Mouse (Mus musculus) megakaryocyte, embryonic 14.5 days (primary cell): ENCODE data around the gene Marc2. TPM values are rescaled to one million over a fixed set of nuclear protein-coding genes. Genes with fewer than 3 reads are reported as not detected.

Experiments used
- H3K27me3 ChIP-seq: replicated peaks from 2 replicates; pipeline ENCODE3; 2012; ENCODE audit warnings: inconsistent platforms
- H3K36me3 ChIP-seq: replicated peaks from 2 replicates; pipeline ENCODE3; 2012; ENCODE audit warnings: low read length, inconsistent platforms, mixed read lengths
- H3K4me1 ChIP-seq: 2 replicates; pipeline ENCODE4 v1.6.1; 2012; ENCODE audit warnings: inconsistent platforms
- H3K4me3 ChIP-seq: replicated peaks from 2 replicates; pipeline ENCODE3; 2012; ENCODE audit warnings: moderate library complexity, mild to moderate bottlenecking, inconsistent platforms
- H3K9me3 ChIP-seq: 2 replicates; pipeline ENCODE4 v1.6.1; 2012; ENCODE audit warnings: inconsistent platforms
- FLI1 ChIP-seq: IDR thresholded peaks from 2 replicates; pipeline ENCODE4 v1.6.1; 2012; ENCODE audit warnings: low read length, inconsistent platforms, mixed read lengths
- GATA1 ChIP-seq: IDR thresholded peaks from 3 replicates; pipeline ENCODE4 v1.6.1; 2012; ENCODE audit warnings: mixed read lengths, low read length, inconsistent platforms, borderline replicate concordance
- polyA plus RNA-seq: library from polyadenylated mRNA; stranded (reverse); fragments of >175 nt; gene quantifications from 2 replicates; pipeline ENCODE4 v1.2.3, GENCODE M21; 2012; ENCODE audit warnings: low replicate concordance; ENCODE audit not compliant: insufficient read depth

The Marc2 gene
- polyA plus RNA-seq = 70.7 and 111 TPM in 2 replicates

- Histone ChIP-seq H3K4me1 (peaks cover 53% of the 10 kb centered on the region), H3K9me3 (no peaks in the 10 kb centered on the region)
- TF ChIP-seq FLI1 (no peak), GATA1 (no peak)
Observed at GRCm38 (mm10) chr1:184846092-184846750, at the start of gene Marc2. Gene Marc2, minus strand, starts transcription at chr1:184846451.

GRCm38 (mm10) chr1:184891998-184892397 is 45.7 kb upstream of the Marc2 start:
- Histone ChIP-seq H3K4me1 (peaks cover 3% of the 10 kb centered on the region; the same call in 1 of the 2 replicates), H3K9me3 (no peaks in the 10 kb centered on the region), H3K36me3 (no peaks in the 10 kb centered on the region), H3K27me3 (peaks cover 20% of the 10 kb centered on the region), H3K4me3 (no peak overlapping the region)
- TF ChIP-seq GATA1 (no peak), FLI1 (no peak)

More at GRCm38 (mm10) chr1:184846092-184846750, at the start of gene Marc2:
- no peaks in the 10 kb centered on the region for H3K27me3 ChIP-seq
- peak within 1 kb of the TSS; percentile 100 for H3K4me3 ChIP-seq
- H3K36me3 ChIP-seq = peaks cover 12% of the 10 kb centered on the region

GRCm38 (mm10) chr1:184889454-184889853 is 43.2 kb upstream of the Marc2 start:
- Histone ChIP-seq H3K4me1 (peaks cover 3% of the 10 kb centered on the region; the same call in 1 of the 2 replicates), H3K9me3 (no peaks in the 10 kb centered on the region), H3K4me3 (no peak overlapping the region), H3K36me3 (no peaks in the 10 kb centered on the region), H3K27me3 (peaks cover 29% of the 10 kb centered on the region)
- no peak for TF ChIP-seq GATA1

GRCm38 (mm10) chr1:184886160-184886559 is 39.9 kb upstream of the Marc2 start:
- TF ChIP-seq FLI1 (no peak), GATA1 (no peak)
- no peaks in the 10 kb centered on the region for H3K9me3 ChIP-seq
- H3K36me3 ChIP-seq = no peaks in the 10 kb centered on the region
- H3K4me3 ChIP-seq = no peak overlapping the region
- H3K4me1 ChIP-seq = peaks cover 13% of the 10 kb centered on the region
- peaks cover 52% of the 10 kb centered on the region for H3K27me3 ChIP-seq

GRCm38 (mm10) chr1:184882281-184883268 is 36.3 kb upstream of the Marc2 start, which contains the start of gene C130074G19Rik:
Gene C130074G19Rik, minus strand, starts transcription at chr1:184883218.
- H3K36me3 ChIP-seq = no peaks in the 10 kb centered on the region
- H3K4me3 ChIP-seq = peak within 1 kb of the TSS; percentile 84
- H3K27me3 ChIP-seq = peaks cover 71% of the 10 kb centered on the region
- peaks cover 13% of the 10 kb centered on the region for H3K4me1 ChIP-seq
- H3K9me3 ChIP-seq = peaks cover 5% of the 10 kb centered on the region; the same call in 1 of the 2 replicates
- no peak for TF ChIP-seq GATA1
- TF ChIP-seq FLI1 = no peak

GRCm38 (mm10) chr1:184881861-184882260 is 35.6 kb upstream of the Marc2 start:
- Histone ChIP-seq H3K4me3 (peak overlapping the region; percentile 84), H3K27me3 (peaks cover 73% of the 10 kb centered on the region), H3K9me3 (peaks cover 5% of the 10 kb centered on the region; the same call in 1 of the 2 replicates), H3K36me3 (no peaks in the 10 kb centered on the region), H3K4me1 (peaks cover 13% of the 10 kb centered on the region)
- no peak for TF ChIP-seq GATA1
- TF ChIP-seq FLI1 = no peak

- TF ChIP-seq GATA1 (no peak), FLI1 (no peak)
- H3K4me3 ChIP-seq = no peak overlapping the region
- H3K9me3 ChIP-seq = peaks cover 5% of the 10 kb centered on the region; the same call in 1 of the 2 replicates
- H3K36me3 ChIP-seq = no peaks in the 10 kb centered on the region
- peaks cover 73% of the 10 kb centered on the region for H3K27me3 ChIP-seq
- peaks cover 13% of the 10 kb centered on the region for H3K4me1 ChIP-seq
Observed at GRCm38 (mm10) chr1:184881211-184881610, 35.0 kb upstream of the Marc2 start.

GRCm38 (mm10) chr1:184878860-184879259 is 32.6 kb upstream of the Marc2 start:
- H3K27me3 ChIP-seq = peaks cover 70% of the 10 kb centered on the region
- peaks cover 5% of the 10 kb centered on the region; the same call in 1 of the 2 replicates for H3K9me3 ChIP-seq
- no peak overlapping the region for H3K4me3 ChIP-seq
- TF ChIP-seq FLI1 (no peak), GATA1 (no peak)
- peaks cover 13% of the 10 kb centered on the region for H3K4me1 ChIP-seq
- no peaks in the 10 kb centered on the region for H3K36me3 ChIP-seq

GRCm38 (mm10) chr1:184877306-184877705 is 31.1 kb upstream of the Marc2 start:
- H3K9me3 ChIP-seq = peaks cover 5% of the 10 kb centered on the region; the same call in 1 of the 2 replicates
- TF ChIP-seq FLI1 = no peak
- TF ChIP-seq GATA1 = no peak
- H3K36me3 ChIP-seq = no peaks in the 10 kb centered on the region
- no peak overlapping the region for H3K4me3 ChIP-seq
- peaks cover 64% of the 10 kb centered on the region for H3K27me3 ChIP-seq
- H3K4me1 ChIP-seq = peaks cover 5% of the 10 kb centered on the region

GRCm38 (mm10) chr1:184873910-184874309 is 27.7 kb upstream of the Marc2 start:
- no peaks in the 10 kb centered on the region for H3K36me3 ChIP-seq
- H3K9me3 ChIP-seq = peaks cover 1% of the 10 kb centered on the region; the same call in 1 of the 2 replicates
- H3K27me3 ChIP-seq = peaks cover 53% of the 10 kb centered on the region
- no peak overlapping the region for H3K4me3 ChIP-seq
- TF ChIP-seq FLI1 (no peak), GATA1 (no peak)
- no peaks in the 10 kb centered on the region for H3K4me1 ChIP-seq
